Mouse (Mus musculus) neutrophil, adult 65 days (primary cell): ENCODE data around the gene Zfp612. TPM values are rescaled to one million over a fixed set of nuclear protein-coding genes. Genes with fewer than 3 reads are reported as not detected.

Experiments used
- total RNA-seq: library from RNA; stranded (reverse); gene quantifications from 2 replicates; pipeline ENCODE4 v1.2.4, GENCODE M21; 2023

Gene Zfp612
- 0.11 TPM in 1 of 2 replicates, not detected in the other for total RNA-seq

DNA sequence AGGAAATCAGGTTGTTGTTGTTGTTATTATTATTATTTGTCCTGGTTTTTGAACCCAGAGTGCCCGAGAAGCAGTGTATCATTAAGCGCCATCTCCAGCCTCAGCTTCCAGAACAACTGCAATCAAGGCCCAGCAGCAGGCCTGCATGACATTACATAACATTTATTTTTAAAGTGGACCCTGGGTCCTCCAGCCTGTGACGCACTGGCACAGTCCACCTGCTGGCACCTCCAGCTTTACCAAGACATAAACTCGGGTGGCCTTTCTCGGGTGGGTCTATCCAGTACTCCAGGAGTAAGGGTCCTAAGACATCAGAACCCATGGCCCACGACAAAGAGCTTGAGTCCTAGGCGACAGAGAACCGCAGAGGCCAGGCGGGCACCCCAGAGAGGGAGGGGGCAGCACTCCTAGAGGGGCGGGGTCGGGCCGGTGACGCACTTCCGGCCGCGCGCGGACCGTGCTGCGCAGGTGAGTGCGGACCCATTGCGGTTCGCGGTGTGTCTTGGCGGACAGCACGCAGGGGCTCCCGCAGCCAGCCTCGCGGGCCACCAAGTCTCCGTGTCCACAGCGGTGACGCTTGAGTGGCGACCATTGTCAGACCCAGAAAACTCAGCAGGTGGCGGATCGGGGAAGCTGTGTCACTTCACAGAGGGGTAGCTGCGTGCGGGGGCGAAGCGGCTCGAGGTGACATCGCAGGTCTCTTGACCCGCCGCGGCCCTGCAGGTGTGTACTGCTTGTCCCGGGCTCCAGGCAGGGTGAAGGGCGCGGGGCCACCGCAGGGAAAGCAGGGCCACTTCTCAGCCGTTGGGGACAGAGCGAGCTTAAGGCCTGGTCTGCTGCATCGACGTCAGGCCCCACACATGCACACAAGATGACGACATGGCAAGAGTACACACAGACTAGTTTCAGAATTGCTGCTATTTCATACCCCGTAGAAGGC lies at the start of gene Zfp612:
TSS of gene Zfp612 (plus strand) at position 465 of the 940 bp plus-strand sequence.

DNA sequence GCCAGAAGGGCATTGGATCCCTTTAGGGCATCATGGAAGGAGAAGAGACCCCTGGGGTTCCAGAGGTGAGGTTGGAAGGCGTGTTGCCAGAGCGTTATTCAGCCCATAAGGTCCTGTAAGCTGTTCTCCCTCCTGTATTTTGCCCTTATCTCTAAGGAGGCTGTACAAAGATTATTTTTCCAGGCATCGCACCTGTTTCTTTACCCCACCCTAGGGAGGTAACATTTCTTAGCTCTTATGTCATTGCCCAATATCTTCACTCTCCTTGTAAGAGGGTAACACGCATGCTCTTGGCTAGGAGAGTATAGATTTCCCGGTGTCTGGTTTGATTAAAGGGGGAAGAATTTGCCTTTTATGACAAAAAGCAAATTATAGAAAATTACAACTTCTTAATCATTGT lies 39.9 kb upstream of the Zfp612 start, which contains the start of gene Chst4:
TSS of gene Chst4 (minus strand) at position 82 of the 400 bp plus-strand sequence.

DNA sequence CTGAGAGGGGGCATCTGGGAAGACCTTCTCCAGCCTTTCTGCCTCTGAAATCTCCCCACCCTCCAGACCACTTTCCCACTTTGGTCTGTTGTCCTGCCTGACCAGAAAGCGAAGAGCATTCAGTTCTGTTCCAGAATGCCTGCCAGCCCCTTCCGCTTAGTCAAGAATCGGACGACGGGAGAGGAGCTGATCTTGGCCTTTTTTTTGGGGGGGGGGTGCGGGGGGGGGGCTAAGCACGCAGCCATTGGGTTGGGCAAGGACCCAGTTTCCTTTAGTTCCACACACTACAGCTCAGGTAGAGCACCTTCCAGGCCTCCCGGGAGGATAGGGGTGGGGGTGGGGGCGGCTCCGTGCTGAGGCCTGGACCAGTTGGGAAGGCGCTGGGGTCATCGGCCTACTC lies 21.4 kb downstream of the Zfp612 start, which contains the start of gene Gm21964:
TSS of gene Gm21964 (plus strand) at position 301 of the 400 bp plus-strand sequence.

DNA sequence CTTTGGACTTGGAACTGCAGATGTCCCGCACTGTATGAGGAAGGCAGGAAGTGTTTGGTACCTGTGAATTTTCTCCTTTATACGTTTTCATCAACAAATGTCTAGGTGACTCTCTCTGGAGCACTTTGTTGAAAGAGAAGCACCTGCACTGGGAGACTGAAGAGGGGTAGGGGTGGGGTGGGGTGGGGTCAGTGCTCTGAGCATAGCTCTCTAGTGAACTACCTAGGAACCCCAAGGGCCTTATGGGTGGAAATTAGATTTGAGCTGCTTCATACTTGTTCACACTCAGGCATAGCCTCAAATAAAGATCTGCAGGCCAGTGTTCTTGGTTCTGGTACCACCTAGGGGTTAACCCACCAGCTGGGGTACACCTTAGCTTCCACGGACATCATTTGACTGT lies 23.1 kb downstream of the Zfp612 start, which contains the start of gene Gm17720:
TSS of gene Gm17720 (minus strand) at position 101 of the 400 bp plus-strand sequence.

Other genes with a start within 250 kb of the Zfp612 start
- 2.2 and 5.5 TPM in 2 replicates for gene Phlpp2, start 211.2 kb upstream of the Zfp612 start, total RNA-seq
- gene Marveld3, start 117.5 kb upstream of the Zfp612 start, total RNA-seq, result not detected in 2 replicates
- not detected in 2 replicates for gene Tat, start 89.3 kb upstream of the Zfp612 start, total RNA-seq
- gene Chst4, start 40.0 kb upstream of the Zfp612 start, total RNA-seq, result not detected in 2 replicates
- gene Gm21964, start 21.5 kb downstream of the Zfp612 start, total RNA-seq, result not detected in 2 replicates
- not detected in 2 replicates for gene Gm17720, start 23.0 kb downstream of the Zfp612 start, total RNA-seq
- gene Calb2, start 88.5 kb downstream of the Zfp612 start, total RNA-seq, result not detected in 2 replicates
- 1.5 and 2.8 TPM in 2 replicates for gene Cmtr2, start 135.9 kb downstream of the Zfp612 start, total RNA-seq
- gene Hydin, start 187.2 kb downstream of the Zfp612 start, total RNA-seq, result not detected in 2 replicates